Mouse (Mus musculus): ENCODE measurements around the gene Sufu. TPM values are rescaled to one million over a fixed set of nuclear protein-coding genes. Genes with fewer than 3 reads are reported as not detected.

The Sufu gene
- polyA plus RNA-seq, 1 experiment from 2014 or later: 9.5 TPM

GRCm38 (mm10) chr19:46363294-46364009 is 33.2 kb upstream of the Sufu start:
- H3K36me3 ChIP-seq (ENCODE audit: control insufficient read depth, insufficient read depth, low read length): no peaks in the 10 kb centered on the region
- H3K4me3 ChIP-seq (ENCODE audit: low read depth, low read length): no peak overlapping the region
- no peak overlapping the region for H3K4me2 ChIP-seq (replicated peaks; ENCODE audit: low read depth)
- TF ChIP-seq EP300 (optimal IDR thresholded peaks at IDR 0.05): no peak
- no peak for TF ChIP-seq CTCF (IDR thresholded peaks at IDR 0.05; ENCODE audit: low read depth)
- WGBS: 69% methylated on average over 11 of the region's 11 CpGs
- ATAC-seq (ENCODE audit: low FRiP score, low TSS enrichment) (no peak), DNase-seq (ENCODE audit: low spot score) (no peak)
- H3K9me3 ChIP-seq (ENCODE audit: control insufficient read depth, low read length): no peaks in the 10 kb centered on the region
- H3K9ac ChIP-seq (ENCODE audit: low read length): no peak overlapping the region
- no peaks in the 10 kb centered on the region for H3K27me3 ChIP-seq (ENCODE audit: control insufficient read depth, insufficient read depth, low read length)
- no peaks in the 10 kb centered on the region for H3K4me1 ChIP-seq (replicated peaks; ENCODE audit: control insufficient read depth, insufficient read depth)
- H3K27ac ChIP-seq (replicated peaks): no peak overlapping the region

- no peaks in the 10 kb centered on the region for H3K27me3 ChIP-seq (ENCODE audit: control insufficient read depth, insufficient read depth, low read length)
- H3K4me2 ChIP-seq (replicated peaks; ENCODE audit: low read depth): no peak overlapping the region
- H3K9ac ChIP-seq (ENCODE audit: low read length): no peak overlapping the region
- no peak overlapping the region for H3K4me3 ChIP-seq (ENCODE audit: low read depth, low read length)
- TF ChIP-seq EP300 (optimal IDR thresholded peaks at IDR 0.05) (no peak), CTCF (IDR thresholded peaks at IDR 0.05; ENCODE audit: low read depth) (no peak)
- no peaks in the 10 kb centered on the region for H3K9me3 ChIP-seq (ENCODE audit: control insufficient read depth, low read length)
- no peaks in the 10 kb centered on the region for H3K36me3 ChIP-seq (ENCODE audit: control insufficient read depth, insufficient read depth, low read length)
- WGBS: 85% methylated on average over 23 of the region's 23 CpGs
- ATAC-seq (ENCODE audit: low FRiP score, low TSS enrichment) (no peak), DNase-seq (ENCODE audit: low spot score) (no peak)
- H3K4me1 ChIP-seq (replicated peaks; ENCODE audit: control insufficient read depth, insufficient read depth): no peaks in the 10 kb centered on the region
- no peak overlapping the region for H3K27ac ChIP-seq (replicated peaks)
Observed at GRCm38 (mm10) chr19:46367798-46368590, 28.7 kb upstream of the Sufu start.

- Histone ChIP-seq H3K9me3 (ENCODE audit: control insufficient read depth, low read length) (no peaks in the 10 kb centered on the region), H3K4me2 (replicated peaks; ENCODE audit: low read depth) (no peak overlapping the region), H3K27me3 (ENCODE audit: control insufficient read depth, insufficient read depth, low read length) (no peaks in the 10 kb centered on the region), H3K4me1 (replicated peaks; ENCODE audit: control insufficient read depth, insufficient read depth) (no peaks in the 10 kb centered on the region), H3K9ac (ENCODE audit: low read length) (no peak overlapping the region), H3K4me3 (ENCODE audit: low read depth, low read length) (no peak overlapping the region), H3K36me3 (ENCODE audit: control insufficient read depth, insufficient read depth, low read length) (no peaks in the 10 kb centered on the region), H3K27ac (replicated peaks) (no peak overlapping the region)
- ATAC-seq (ENCODE audit: low FRiP score, low TSS enrichment) (peak; percentile 84), DNase-seq (ENCODE audit: low spot score) (peak; percentile 79)
- 19% methylated on average over 4 of the region's 4 CpGs for WGBS
- TF ChIP-seq EP300 (optimal IDR thresholded peaks at IDR 0.05) (no peak), CTCF (IDR thresholded peaks at IDR 0.05; ENCODE audit: low read depth) (peak; percentile 78)
Observed at GRCm38 (mm10) chr19:46369204-46369603, 27.5 kb upstream of the Sufu start.

- TF ChIP-seq CTCF (IDR thresholded peaks at IDR 0.05; ENCODE audit: low read depth) (no peak), EP300 (optimal IDR thresholded peaks at IDR 0.05) (no peak)
- Histone ChIP-seq H3K36me3 (ENCODE audit: control insufficient read depth, insufficient read depth, low read length) (peaks cover 19% of the 10 kb centered on the region), H3K9me3 (ENCODE audit: control insufficient read depth, low read length) (no peaks in the 10 kb centered on the region), H3K27me3 (ENCODE audit: control insufficient read depth, insufficient read depth, low read length) (no peaks in the 10 kb centered on the region), H3K9ac (ENCODE audit: low read length) (no peak overlapping the region), H3K27ac (replicated peaks) (no peak overlapping the region), H3K4me1 (replicated peaks; ENCODE audit: control insufficient read depth, insufficient read depth) (no peaks in the 10 kb centered on the region), H3K4me2 (replicated peaks; ENCODE audit: low read depth) (no peak overlapping the region), H3K4me3 (ENCODE audit: low read depth, low read length) (no peak overlapping the region)
- ATAC-seq (ENCODE audit: low FRiP score, low TSS enrichment) (peak; percentile 45; the same call in 1 of the 2 replicates), DNase-seq (ENCODE audit: low spot score) (no peak)
- 50% methylated on average over 21 of the region's 21 CpGs for WGBS
Observed at GRCm38 (mm10) chr19:46374477-46375088, 22.1 kb upstream of the Sufu start.

GRCm38 (mm10) chr19:46375489-46375888 is 21.2 kb upstream of the Sufu start:
- H3K36me3 ChIP-seq (ENCODE audit: control insufficient read depth, insufficient read depth, low read length): peaks cover 26% of the 10 kb centered on the region
- H3K9me3 ChIP-seq (ENCODE audit: control insufficient read depth, low read length): no peaks in the 10 kb centered on the region
- no peak overlapping the region for H3K4me3 ChIP-seq (ENCODE audit: low read depth, low read length)
- ATAC-seq (ENCODE audit: low FRiP score, low TSS enrichment): no peak
- 46% methylated on average over 5 of the region's 5 CpGs for WGBS
- H3K9ac ChIP-seq (ENCODE audit: low read length): no peak overlapping the region
- no peaks in the 10 kb centered on the region for H3K27me3 ChIP-seq (ENCODE audit: control insufficient read depth, insufficient read depth, low read length)
- TF ChIP-seq EP300 (optimal IDR thresholded peaks at IDR 0.05): no peak
- no peak for TF ChIP-seq CTCF (IDR thresholded peaks at IDR 0.05; ENCODE audit: low read depth)
- H3K4me2 ChIP-seq (replicated peaks; ENCODE audit: low read depth): no peak overlapping the region
- H3K4me1 ChIP-seq (replicated peaks; ENCODE audit: control insufficient read depth, insufficient read depth): no peaks in the 10 kb centered on the region
- no peak overlapping the region for H3K27ac ChIP-seq (replicated peaks)
- no peak for DNase-seq (ENCODE audit: low spot score)
